Mouse (Mus musculus) spleen, adult 2 months (tissue): ENCODE measurements around the gene Mybbp1a.

Experiments used
- CTCF ChIP-seq: fragments of 200-500 bp; IDR thresholded peaks from 2 replicates; pipeline ENCODE4 v1.5.1; 2011; ENCODE audit warnings: mild to moderate bottlenecking, inconsistent platforms; ENCODE audit not compliant: insufficient read depth, insufficient read length, insufficient replicate concordance; ENCODE audit errors: extremely low read depth
- POLR2A ChIP-seq: fragments of 200-500 bp; IDR thresholded peaks from 2 replicates; pipeline ENCODE4 v1.6.1; 2011; ENCODE audit warnings: low read depth, low read length, inconsistent platforms

- TF ChIP-seq CTCF = no peak
- no peak for TF ChIP-seq POLR2A
These were observed 6.0 kb upstream of the Mybbp1a start, which contains the start of gene Ggt6 for GRCm38 (mm10) chr11:72434963-72435693.
